Mouse (Mus musculus): ENCODE measurements around the gene Hscb.
"Not testable (repeated sequence)": the region's sequence is repeated elsewhere in the genome, so short reads cannot be mapped to it uniquely, and the experiment has no call there.

Hscb gene

GRCm38 (mm10) chr5:110839678-110840365 lies at the start of gene Hscb, which contains the start of gene Chek2:
Gene Hscb (minus strand): TSS chr5:110839777.
Gene Chek2 (plus strand): TSS chr5:110839979.
- DNase-seq (ENCODE audit: low read depth, low spot score) = peak; percentile 98

DNA sequence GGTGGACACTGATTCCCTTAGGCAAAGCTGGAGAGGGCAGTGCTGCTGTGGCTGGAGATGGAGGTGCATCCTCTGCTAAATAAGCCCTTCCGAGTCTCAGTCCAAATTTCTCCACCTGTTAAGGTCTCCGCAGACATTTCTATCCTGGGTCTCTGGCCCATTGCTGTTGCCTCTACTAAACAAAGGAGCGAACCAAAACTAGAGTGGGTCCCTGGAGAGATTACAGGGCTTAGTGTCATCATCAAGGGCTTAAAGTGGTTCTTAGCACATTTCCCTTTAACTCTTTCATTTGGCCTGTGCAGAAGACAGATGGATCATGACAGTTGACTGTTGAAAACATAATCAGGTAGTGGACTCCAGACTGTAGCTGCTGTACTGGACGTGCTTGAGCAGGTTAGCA lies 49.0 kb upstream of the Hscb start:
- no peak for DNase-seq (ENCODE audit: low read depth, low spot score)

GRCm38 (mm10) chr5:110879584-110880374 lies 40.2 kb upstream of the Hscb start, which contains the start of gene Ttc28:
Gene Ttc28 (plus strand): TSS chr5:110879803.
- DNase-seq (ENCODE audit: low read depth, low spot score) = peak; percentile 28

DNA sequence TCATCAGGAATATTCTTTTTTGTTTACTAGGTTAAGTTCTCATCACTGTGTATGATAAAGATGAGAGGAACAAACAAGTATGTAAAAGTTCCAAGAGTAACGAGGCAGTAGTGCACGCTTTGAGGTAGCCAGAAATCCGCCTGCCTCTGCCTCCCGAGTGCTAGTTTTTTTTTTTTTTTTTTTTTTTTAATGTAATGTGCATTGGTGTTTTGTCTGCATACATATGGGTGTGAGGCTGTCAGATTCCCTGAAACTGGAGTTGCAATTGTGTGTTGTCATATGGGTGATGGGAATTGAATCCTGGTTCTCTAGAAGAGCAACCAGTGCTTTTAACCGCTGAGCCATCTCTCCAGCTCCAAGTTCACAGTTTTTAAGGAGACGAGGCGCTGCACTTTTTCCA lies 39.5 kb upstream of the Hscb start:
- DNase-seq (ENCODE audit: low read depth, low spot score) = no peak

- not testable (repeated sequence) for DNase-seq (ENCODE audit: low read depth, low spot score)
Observed at GRCm38 (mm10) chr5:110878526-110878925, 38.9 kb upstream of the Hscb start.

DNA sequence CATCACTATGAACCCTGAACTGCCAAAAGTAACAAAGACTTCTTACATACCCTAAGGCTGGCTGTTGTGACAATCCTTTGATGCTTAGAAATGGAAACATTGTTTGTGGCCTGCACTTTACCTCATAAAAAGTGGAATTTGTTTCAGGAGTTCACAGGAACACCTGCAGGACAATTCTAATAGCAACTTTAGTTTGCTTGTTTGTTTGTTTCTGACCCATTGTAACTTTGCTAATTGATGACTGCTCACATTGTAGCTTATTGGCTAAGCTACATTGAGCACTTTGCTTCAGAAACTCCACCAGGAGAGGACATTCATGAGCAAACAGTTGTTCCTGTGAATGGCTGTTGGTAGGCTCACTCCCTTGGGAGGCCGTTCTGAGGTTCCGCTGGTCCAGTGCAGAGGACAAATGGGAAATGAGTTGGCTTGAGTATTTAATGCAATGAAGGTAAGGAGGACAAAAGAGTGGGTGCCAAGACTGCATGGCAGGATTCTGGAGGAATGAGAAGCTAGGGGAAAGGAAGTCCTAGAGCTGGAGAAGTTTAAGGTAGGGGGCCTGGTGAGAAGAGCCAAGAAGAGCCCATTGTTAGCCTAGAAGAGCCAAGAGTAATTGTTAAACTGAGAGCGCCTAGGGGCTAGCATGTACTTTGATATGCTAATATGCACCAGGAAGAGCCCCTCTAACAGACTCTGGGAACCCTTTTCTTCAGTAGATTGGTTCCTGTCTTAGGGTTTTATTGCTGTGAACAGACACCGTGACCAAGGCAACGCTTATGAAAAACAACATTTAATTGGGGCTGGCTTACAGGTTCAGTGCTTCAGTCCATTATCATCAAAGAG lies 38.3 kb upstream of the Hscb start:
- no peak for DNase-seq (ENCODE audit: low read depth, low spot score)

DNA sequence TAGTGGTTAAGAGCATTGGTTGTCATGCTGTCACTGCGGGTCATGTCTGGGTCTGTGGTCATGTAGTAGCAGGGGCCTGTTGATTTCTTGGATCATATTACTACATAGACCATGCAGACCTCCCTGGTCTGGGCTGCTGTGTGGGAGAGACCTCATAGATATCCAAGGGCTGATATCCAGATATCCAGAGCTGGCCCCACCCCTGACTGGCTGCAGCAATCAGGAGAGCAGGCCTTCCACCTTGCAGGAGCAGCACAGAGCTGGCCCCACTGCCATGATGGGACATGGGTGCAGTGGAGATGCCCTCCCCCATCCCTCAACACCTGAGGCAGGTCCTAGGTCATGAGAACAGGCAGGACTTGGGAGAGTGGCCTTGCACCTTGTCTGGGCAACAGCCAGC lies 35.7 kb upstream of the Hscb start:
- no peak for DNase-seq (ENCODE audit: low read depth, low spot score)

DNA sequence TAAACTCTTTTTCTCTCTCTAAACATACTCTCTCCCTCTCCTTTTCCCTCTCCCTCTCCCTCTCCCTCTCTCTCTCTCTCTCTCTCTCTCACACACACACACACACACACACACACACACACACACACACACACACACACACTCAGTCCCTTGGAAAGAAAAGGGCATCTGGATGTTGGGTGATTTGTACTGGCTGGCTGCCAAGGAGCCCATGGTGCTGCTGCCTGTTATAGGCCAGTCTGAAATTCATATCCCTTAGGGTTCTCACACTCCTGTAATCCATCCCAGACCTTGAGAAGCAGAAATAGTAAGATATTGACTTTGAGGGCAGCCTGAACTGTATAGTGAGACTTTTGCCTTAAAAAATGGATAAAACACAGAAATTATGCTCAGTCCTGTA lies 35.1 kb upstream of the Hscb start:
- DNase-seq (ENCODE audit: low read depth, low spot score) = no peak

DNA sequence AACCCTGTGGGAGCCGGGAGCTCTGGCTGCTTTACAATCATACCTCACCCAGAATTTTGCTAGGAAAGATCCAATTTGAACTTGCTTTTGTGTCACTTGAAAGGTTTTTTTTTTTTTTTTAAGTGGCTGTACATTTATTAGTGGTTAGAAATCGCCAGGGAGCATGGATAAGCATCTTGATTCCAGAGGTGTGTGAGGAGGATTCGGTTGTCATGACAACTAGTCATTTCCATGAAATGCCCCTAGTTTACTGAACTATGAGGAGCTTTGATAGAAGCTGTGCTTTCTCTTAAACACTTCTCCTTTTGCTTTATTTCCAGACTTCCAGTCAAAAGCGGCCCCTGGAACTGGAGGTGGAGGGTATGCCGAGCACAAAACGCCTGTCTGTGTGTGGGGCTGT lies 33.6 kb upstream of the Hscb start:
- DNase-seq (ENCODE audit: low read depth, low spot score) = peak; percentile 19

- peak; percentile 8 for DNase-seq (ENCODE audit: low read depth, low spot score)
Observed at GRCm38 (mm10) chr5:110869242-110869669, 29.7 kb upstream of the Hscb start.

DNA sequence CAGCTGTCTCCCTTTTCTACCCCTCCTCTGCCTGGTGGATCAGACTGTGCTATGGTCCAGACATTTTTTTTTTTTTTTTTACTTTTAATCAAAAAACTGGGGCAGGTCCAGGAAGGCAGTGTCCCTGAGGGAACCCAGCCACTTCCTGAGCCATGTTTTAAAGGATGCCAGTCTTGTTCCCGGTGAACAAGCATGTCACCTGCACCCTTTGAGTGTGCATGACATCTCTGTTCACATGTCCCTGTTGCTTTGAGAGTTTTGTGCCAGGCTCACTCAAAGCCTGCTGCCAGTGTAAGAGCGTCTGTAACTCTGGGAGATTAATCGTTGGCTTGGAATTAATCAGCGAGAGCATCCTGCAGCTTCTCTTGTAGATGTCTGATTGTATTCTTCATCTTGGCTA lies 28.9 kb upstream of the Hscb start:
- no peak for DNase-seq (ENCODE audit: low read depth, low spot score)

DNA sequence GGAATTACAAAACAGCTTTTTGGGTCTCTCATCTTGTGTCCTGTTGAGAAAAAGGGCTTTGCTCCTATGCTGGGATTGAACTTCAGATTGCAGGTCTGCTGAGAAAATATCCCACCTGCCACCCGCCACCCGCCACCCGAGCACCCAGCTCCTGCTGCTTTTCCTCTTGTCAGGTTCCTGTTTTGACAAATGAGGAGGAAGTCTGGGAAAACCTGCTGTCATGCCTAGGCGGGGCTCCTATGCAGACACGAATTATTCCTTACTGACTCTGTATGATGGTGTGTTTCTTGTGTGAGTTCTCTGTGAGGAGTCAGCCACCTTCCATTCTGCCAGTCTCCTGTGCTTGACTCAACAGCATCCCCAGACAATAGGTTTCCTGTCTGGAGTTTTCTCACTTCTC lies 20.9 kb upstream of the Hscb start:
- DNase-seq (ENCODE audit: low read depth, low spot score) = no peak

- DNase-seq (ENCODE audit: low read depth, low spot score) = no peak
Observed at GRCm38 (mm10) chr5:110859013-110859650, 19.6 kb upstream of the Hscb start.

- DNase-seq (ENCODE audit: low read depth, low spot score) = no peak
Observed at GRCm38 (mm10) chr5:110857091-110857490, 17.5 kb upstream of the Hscb start.

GRCm38 (mm10) chr5:110852990-110853389 lies 13.4 kb upstream of the Hscb start:
- no peak for DNase-seq (ENCODE audit: low read depth, low spot score)

GRCm38 (mm10) chr5:110841046-110841862 lies 1.7 kb upstream of the Hscb start:
- DNase-seq (ENCODE audit: low read depth, low spot score) = no peak

DNA sequence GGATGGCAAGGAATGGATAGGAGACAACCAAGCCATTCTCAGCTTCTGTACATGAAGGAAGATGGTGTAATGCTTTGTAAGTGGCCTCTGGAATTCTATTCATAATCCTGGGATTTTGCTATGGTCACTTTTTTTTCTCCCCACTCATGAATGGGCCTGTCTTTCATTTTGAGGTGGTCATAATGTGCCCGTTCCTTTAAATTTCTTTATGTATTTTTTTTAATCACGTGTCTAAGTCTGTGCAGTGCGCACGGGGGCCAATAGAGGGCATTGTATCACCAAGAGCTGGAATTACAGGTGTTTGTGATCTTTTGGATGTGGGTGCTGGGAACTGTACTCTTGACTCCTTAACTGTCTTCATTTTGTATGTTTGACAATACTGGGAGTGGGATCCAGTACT lies 888 bp upstream of the Hscb start:
- DNase-seq (ENCODE audit: low read depth, low spot score) = no peak

DNA sequence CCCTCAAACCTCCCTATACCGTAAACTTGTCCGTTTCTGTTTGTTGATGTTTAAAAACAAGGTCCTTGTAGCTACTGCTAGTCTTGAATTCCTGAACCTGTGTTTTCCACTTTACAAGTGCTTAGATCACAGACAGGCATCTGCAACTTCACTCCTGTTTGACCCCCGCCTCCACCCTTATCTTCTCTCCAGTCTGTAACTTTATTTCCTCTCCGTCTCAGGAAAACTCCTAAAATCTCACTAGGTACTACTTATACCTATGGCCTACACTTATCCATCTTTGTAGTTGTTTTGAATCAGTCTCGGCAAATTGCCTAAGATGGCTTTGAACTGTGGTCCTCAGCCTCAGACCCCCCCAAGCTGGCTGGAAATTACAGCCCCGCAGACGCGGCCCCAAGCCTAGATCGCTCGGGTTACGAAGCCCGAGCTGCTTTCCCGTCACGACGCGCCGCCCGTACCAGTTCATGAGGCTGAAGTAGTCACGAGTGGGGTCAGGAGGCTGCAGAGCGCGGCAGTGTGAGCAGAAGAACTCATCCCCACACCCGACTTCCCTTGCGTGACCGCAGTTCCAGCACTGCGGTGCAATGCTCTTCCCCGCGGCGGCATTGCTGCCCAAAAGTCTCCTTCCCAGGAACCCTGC lies 419 bp downstream of the Hscb start:
- no peak for DNase-seq (ENCODE audit: low read depth, low spot score)

GRCm38 (mm10) chr5:110838016-110838415 lies 1.6 kb downstream of the Hscb start:
- not testable (repeated sequence) for DNase-seq (ENCODE audit: low read depth, low spot score)

GRCm38 (mm10) chr5:110835959-110836358 lies 3.6 kb downstream of the Hscb start:
- DNase-seq (ENCODE audit: low read depth, low spot score) = no peak
